Mouse (Mus musculus): ENCODE measurements around the gene Efcab14.

The Efcab14 gene

GRCm38 (mm10) chr4:115737551-115738041, at the start of gene Efcab14:
Gene Efcab14, plus strand, starts transcription at chr4:115737744.
- TF ChIP-seq NANOG (IDR thresholded peaks at IDR 0.05; ENCODE audit: borderline replicate concordance, low read length) (no peak), CTCF (conservative IDR thresholded peaks at IDR 0.05; ENCODE audit: low read length) (no peak), POU5F1 (IDR thresholded peaks at IDR 0.05; ENCODE audit: borderline replicate concordance, low read length) (no peak)
- Histone ChIP-seq H3K9me3 (ENCODE audit: low read length) (no peaks in the 10 kb centered on the region), H3K4me1 (replicated peaks; ENCODE audit: low read depth, low read length) (peaks cover 34% of the 10 kb centered on the region), H3K4me3 (replicated peaks; ENCODE audit: low read length) (peak within 1 kb of the TSS; percentile 90), H3K27me3 (ENCODE audit: insufficient read depth, low read length) (peaks cover 4% of the 10 kb centered on the region; the same call in 1 of the 2 replicates), H3K36me3 (ENCODE audit: insufficient read depth, low read length) (peaks cover 25% of the 10 kb centered on the region)

DNA sequence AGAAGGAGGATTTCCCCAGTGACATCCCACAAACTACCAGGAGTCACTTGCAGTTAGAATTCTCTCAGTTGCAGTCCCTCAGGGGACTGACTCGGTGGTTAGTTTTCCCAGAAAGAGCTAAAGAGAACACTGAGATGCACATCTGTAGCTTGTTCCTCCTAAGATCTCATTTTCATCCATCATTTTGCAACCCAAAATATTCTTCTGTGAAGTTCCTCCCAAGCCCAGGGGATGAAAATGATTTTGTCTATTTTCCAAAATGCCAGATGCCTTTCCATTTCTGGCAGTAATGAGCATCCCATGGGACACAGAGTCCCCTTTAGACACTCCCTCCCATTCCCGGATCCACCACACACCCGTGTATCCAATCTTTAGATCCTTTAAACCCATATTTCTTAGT, 36.1 kb upstream of the Efcab14 start:
- Histone ChIP-seq H3K4me1 (replicated peaks; ENCODE audit: low read depth, low read length) (no peaks in the 10 kb centered on the region), H3K9me3 (ENCODE audit: low read length) (peaks cover 3% of the 10 kb centered on the region; the same call in 1 of the 2 replicates), H3K27me3 (ENCODE audit: insufficient read depth, low read length) (0 out of 2 replicates have a peak, but pooled peaks cover 2% of the 10 kb centered on the region), H3K36me3 (ENCODE audit: insufficient read depth, low read length) (no peaks in the 10 kb centered on the region), H3K4me3 (replicated peaks; ENCODE audit: low read length) (no peak overlapping the region)
- no peak for TF ChIP-seq NANOG (IDR thresholded peaks at IDR 0.05; ENCODE audit: borderline replicate concordance, low read length)
- no peak for TF ChIP-seq POU5F1 (IDR thresholded peaks at IDR 0.05; ENCODE audit: borderline replicate concordance, low read length)
- TF ChIP-seq CTCF (conservative IDR thresholded peaks at IDR 0.05; ENCODE audit: low read length) = no peak

DNA sequence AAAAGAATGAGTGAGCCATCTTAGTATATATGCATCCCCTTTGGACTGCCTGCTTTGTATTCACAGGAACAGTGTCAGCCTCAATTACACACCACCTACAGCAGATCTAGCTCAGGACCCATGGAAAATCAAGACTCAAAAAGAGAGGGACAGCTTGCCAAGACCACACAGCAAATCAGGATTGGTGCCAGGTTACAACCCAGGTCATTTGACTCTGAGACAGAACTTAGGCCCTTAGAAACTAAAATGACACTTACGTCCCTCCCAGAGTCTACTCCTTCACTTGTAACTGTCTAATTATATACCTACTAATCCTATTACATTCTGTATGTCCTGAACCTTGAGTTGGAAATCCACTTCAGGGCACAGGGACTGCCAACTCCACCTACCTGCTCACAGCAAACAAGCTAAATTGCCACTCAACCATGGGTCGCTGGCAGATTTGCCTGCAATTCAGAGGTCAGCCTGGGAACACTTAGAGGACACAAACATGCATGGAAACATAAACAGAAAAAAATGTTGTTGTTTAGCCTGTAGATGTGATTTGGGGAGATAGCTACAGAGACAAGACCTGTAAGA, 33.5 kb upstream of the Efcab14 start:
- H3K4me1 ChIP-seq (replicated peaks; ENCODE audit: low read depth, low read length) = 0 out of 2 replicates have a peak, but pooled peaks cover 1% of the 10 kb centered on the region
- no peak overlapping the region for H3K4me3 ChIP-seq (replicated peaks; ENCODE audit: low read length)
- H3K27me3 ChIP-seq (ENCODE audit: insufficient read depth, low read length) = 0 out of 2 replicates have a peak, but pooled peaks cover 2% of the 10 kb centered on the region
- TF ChIP-seq NANOG (IDR thresholded peaks at IDR 0.05; ENCODE audit: borderline replicate concordance, low read length) (no peak), CTCF (conservative IDR thresholded peaks at IDR 0.05; ENCODE audit: low read length) (no peak), POU5F1 (IDR thresholded peaks at IDR 0.05; ENCODE audit: borderline replicate concordance, low read length) (no peak)
- H3K36me3 ChIP-seq (ENCODE audit: insufficient read depth, low read length) = no peaks in the 10 kb centered on the region
- H3K9me3 ChIP-seq (ENCODE audit: low read length) = peaks cover 12% of the 10 kb centered on the region

DNA sequence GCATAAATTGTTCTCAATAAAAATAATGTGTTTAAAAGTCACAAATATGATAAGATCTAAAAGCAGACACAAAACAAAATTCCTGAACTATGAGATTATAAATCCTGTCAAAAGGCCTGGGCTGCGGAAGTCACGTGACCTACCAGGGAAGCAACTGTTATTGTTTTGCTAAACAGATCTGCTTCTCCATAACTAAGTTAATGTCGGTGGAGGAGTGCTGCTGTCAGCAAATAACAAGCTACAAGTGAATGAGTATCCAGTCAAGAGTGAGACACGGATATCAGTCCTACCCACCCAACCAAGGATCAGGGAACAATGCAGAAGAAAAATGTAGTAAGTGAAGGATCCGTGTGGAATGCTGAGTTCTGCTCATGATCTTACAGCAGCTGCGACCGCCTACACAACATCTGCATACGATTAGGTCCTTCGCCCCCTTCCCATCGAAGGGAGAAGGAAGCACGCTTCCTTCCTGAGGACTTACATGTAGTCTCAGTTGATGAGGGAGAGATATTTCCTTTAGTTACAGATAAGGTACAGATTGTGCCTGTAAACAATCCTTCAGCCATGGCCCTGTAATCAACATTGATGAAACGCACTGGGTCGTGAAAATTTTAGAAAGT, 28.5 kb upstream of the Efcab14 start:
- no peak for TF ChIP-seq CTCF (conservative IDR thresholded peaks at IDR 0.05; ENCODE audit: low read length)
- TF ChIP-seq NANOG (IDR thresholded peaks at IDR 0.05; ENCODE audit: borderline replicate concordance, low read length) = no peak
- no peak for TF ChIP-seq POU5F1 (IDR thresholded peaks at IDR 0.05; ENCODE audit: borderline replicate concordance, low read length)

DNA sequence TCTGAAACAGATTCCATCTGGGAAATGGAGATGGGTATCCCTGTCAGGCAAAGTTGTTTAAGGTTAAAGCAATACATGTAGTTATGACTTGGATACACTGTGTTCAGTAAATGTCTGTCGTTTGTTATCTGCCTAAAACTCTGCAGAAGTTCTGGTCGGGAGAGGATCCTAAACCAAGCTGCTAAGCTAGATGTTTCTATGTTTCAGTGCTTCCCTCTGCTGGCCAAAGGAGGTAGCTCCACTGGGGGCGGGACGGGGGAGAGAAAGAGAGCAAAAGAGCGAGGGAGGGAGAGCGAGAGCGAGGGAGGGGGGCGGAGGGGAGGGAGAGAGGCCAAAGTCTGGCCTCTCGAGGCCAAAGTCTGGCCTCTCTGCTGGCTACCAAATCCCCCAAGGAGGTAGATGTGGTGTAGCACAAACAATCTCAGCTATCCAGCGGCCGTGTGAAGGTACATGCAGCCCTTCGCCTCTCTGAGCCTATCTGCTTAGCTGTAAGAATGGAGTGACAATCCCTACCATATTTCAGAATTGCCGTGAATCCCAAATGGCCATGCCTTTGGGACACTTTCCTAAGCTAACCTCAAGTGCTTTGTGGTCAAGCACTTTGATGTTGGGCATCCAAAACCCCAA, 27.6 kb upstream of the Efcab14 start:
- H3K4me3 ChIP-seq (replicated peaks; ENCODE audit: low read length) = no peak overlapping the region
- no peaks in the 10 kb centered on the region for H3K36me3 ChIP-seq (ENCODE audit: insufficient read depth, low read length)

More for the DNA sequence above, 28.5 kb upstream of the Efcab14 start:
- H3K27me3 ChIP-seq (ENCODE audit: insufficient read depth, low read length) = no peaks in the 10 kb centered on the region
- no peak overlapping the region for H3K4me3 ChIP-seq (replicated peaks; ENCODE audit: low read length)
- 0 out of 2 replicates have a peak, but pooled peaks cover 4% of the 10 kb centered on the region for H3K4me1 ChIP-seq (replicated peaks; ENCODE audit: low read depth, low read length)
- no peaks in the 10 kb centered on the region for H3K36me3 ChIP-seq (ENCODE audit: insufficient read depth, low read length)
- H3K9me3 ChIP-seq (ENCODE audit: low read length) = peaks cover 15% of the 10 kb centered on the region

DNA sequence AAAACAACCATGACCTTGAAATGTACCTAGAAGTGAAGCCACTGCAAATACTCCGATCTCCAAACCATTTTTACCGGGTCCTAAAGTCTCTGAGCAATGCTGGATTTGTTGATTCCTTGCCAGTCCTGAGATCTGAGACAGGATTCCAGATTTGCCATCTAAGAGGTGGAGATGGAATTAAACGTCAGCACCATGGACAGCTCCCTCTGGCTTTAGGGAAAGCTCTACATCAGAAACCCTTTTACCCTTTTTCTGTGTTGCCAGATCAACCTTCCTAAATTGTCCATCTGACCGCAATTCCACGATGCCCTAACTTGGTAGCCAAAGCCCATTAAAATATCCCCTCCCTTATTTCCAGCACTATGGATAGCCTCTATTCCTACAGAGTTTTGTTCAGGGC, 8.8 kb upstream of the Efcab14 start:
- H3K4me3 ChIP-seq (replicated peaks; ENCODE audit: low read length) = no peak overlapping the region
- H3K9me3 ChIP-seq (ENCODE audit: low read length) = no peaks in the 10 kb centered on the region
- H3K36me3 ChIP-seq (ENCODE audit: insufficient read depth, low read length) = no peaks in the 10 kb centered on the region
- H3K4me1 ChIP-seq (replicated peaks; ENCODE audit: low read depth, low read length) = 0 out of 2 replicates have a peak, but pooled peaks cover 2% of the 10 kb centered on the region
- peaks cover 18% of the 10 kb centered on the region for H3K27me3 ChIP-seq (ENCODE audit: insufficient read depth, low read length)
- no peak for TF ChIP-seq CTCF (conservative IDR thresholded peaks at IDR 0.05; ENCODE audit: low read length)
- no peak for TF ChIP-seq NANOG (IDR thresholded peaks at IDR 0.05; ENCODE audit: borderline replicate concordance, low read length)
- TF ChIP-seq POU5F1 (IDR thresholded peaks at IDR 0.05; ENCODE audit: borderline replicate concordance, low read length) = no peak

More for the DNA sequence above, 27.6 kb upstream of the Efcab14 start:
- TF ChIP-seq CTCF (conservative IDR thresholded peaks at IDR 0.05; ENCODE audit: low read length) = peak; percentile 59
- no peak for TF ChIP-seq POU5F1 (IDR thresholded peaks at IDR 0.05; ENCODE audit: borderline replicate concordance, low read length)
- Histone ChIP-seq H3K4me1 (replicated peaks; ENCODE audit: low read depth, low read length) (0 out of 2 replicates have a peak, but pooled peaks cover 4% of the 10 kb centered on the region), H3K9me3 (ENCODE audit: low read length) (peaks cover 15% of the 10 kb centered on the region), H3K27me3 (ENCODE audit: insufficient read depth, low read length) (no peaks in the 10 kb centered on the region)

GRCm38 (mm10) chr4:115731588-115732222, 5.8 kb upstream of the Efcab14 start:
- TF ChIP-seq CTCF (conservative IDR thresholded peaks at IDR 0.05; ENCODE audit: low read length) = peak; percentile 85
- TF ChIP-seq NANOG (IDR thresholded peaks at IDR 0.05; ENCODE audit: borderline replicate concordance, low read length) = no peak
- no peak for TF ChIP-seq POU5F1 (IDR thresholded peaks at IDR 0.05; ENCODE audit: borderline replicate concordance, low read length)
- Histone ChIP-seq H3K27me3 (ENCODE audit: insufficient read depth, low read length) (peaks cover 18% of the 10 kb centered on the region), H3K4me1 (replicated peaks; ENCODE audit: low read depth, low read length) (peaks cover 14% of the 10 kb centered on the region), H3K36me3 (ENCODE audit: insufficient read depth, low read length) (no peaks in the 10 kb centered on the region), H3K9me3 (ENCODE audit: low read length) (no peaks in the 10 kb centered on the region), H3K4me3 (replicated peaks; ENCODE audit: low read length) (no peak overlapping the region)
